Mouse (Mus musculus) kidney, postnatal 25 days (tissue): ENCODE measurements around the gene St6gal2.

Source experiments
- DNase-seq, 2 experiments: peaks; one replicate each; pipeline ENCODE4 v3.0.0; 2021; ENCODE audit warnings: mixed read lengths in 2 of 2

Gene St6gal2

GRCm38 (mm10) chr17:55445250-55446184 is at the start of gene St6gal2:
St6gal2 (plus strand) TSS chr17:55445382.
- DNase-seq: no peak

GRCm38 (mm10) chr17:55406043-55406442 is 39.1 kb upstream of the St6gal2 start:
- no peak for DNase-seq

- peak in 1 of 2 experiments; percentile 19 for DNase-seq
Measured at GRCm38 (mm10) chr17:55416519-55416918, 28.7 kb upstream of the St6gal2 start.

- no peak for DNase-seq
Measured at GRCm38 (mm10) chr17:55446185-55446527, 974 bp downstream of the St6gal2 start.

GRCm38 (mm10) chr17:55446698-55447097 is 1.5 kb downstream of the St6gal2 start:
- DNase-seq: no peak

GRCm38 (mm10) chr17:55450943-55451342 is 5.8 kb downstream of the St6gal2 start:
- no peak for DNase-seq

GRCm38 (mm10) chr17:55454487-55454886 is 9.3 kb downstream of the St6gal2 start:
- DNase-seq: no peak

GRCm38 (mm10) chr17:55460187-55460586 is 15.0 kb downstream of the St6gal2 start:
- DNase-seq: no peak

GRCm38 (mm10) chr17:55467579-55467978 is 22.4 kb downstream of the St6gal2 start:
- no peak for DNase-seq

- DNase-seq: no peak
Measured at GRCm38 (mm10) chr17:55468963-55469362, 23.8 kb downstream of the St6gal2 start.

- DNase-seq: no peak
Measured at GRCm38 (mm10) chr17:55475974-55476373, 30.8 kb downstream of the St6gal2 start.

GRCm38 (mm10) chr17:55477361-55477760 is 32.2 kb downstream of the St6gal2 start:
- DNase-seq: no peak

GRCm38 (mm10) chr17:55479367-55479766 is 34.2 kb downstream of the St6gal2 start:
- DNase-seq: no peak

GRCm38 (mm10) chr17:55484108-55484870 is 39.1 kb downstream of the St6gal2 start:
- DNase-seq: no peak

- DNase-seq: no peak
Measured at GRCm38 (mm10) chr17:55531872-55532271, 86.7 kb downstream of the St6gal2 start.

- DNase-seq: no peak
Measured at GRCm38 (mm10) chr17:55548476-55548875, 103.3 kb downstream of the St6gal2 start.

- DNase-seq: no peak
Measured at GRCm38 (mm10) chr17:55561774-55562173, 116.6 kb downstream of the St6gal2 start.
